Mouse (Mus musculus): ENCODE measurements around the gene Timm8b. TPM values are rescaled to one million over a fixed set of nuclear protein-coding genes. Genes with fewer than 3 reads are reported as not detected.
"Not testable (repeated sequence)": the region's sequence is repeated elsewhere in the genome, so short reads cannot be mapped to it uniquely, and the experiment has no call there.

Timm8b gene
- total RNA-seq, 2 experiments from 2014 or later: 270 to 292 TPM

- DNase-seq: no peak
Observed at GRCm38 (mm10) chr9:50602055-50602845, 1.5 kb upstream of the Timm8b start.

DNA sequence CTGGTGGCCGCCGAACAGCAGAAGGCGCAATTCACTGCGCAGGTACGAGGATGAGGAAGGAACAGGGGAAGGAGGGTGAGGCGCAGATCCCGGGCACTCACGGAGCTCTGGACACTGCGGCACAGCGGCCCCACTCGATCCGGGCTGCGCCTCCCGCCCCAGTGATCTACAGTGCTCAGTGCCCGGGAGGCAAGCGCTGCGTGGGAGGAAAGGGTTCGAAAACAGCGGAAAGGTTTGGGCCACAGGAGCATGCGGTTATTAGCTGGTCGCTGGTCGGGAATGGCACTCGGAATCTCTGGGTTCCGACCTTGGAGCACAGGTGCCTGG, 251 bp downstream of the Timm8b start:
- no peak for DNase-seq

DNA sequence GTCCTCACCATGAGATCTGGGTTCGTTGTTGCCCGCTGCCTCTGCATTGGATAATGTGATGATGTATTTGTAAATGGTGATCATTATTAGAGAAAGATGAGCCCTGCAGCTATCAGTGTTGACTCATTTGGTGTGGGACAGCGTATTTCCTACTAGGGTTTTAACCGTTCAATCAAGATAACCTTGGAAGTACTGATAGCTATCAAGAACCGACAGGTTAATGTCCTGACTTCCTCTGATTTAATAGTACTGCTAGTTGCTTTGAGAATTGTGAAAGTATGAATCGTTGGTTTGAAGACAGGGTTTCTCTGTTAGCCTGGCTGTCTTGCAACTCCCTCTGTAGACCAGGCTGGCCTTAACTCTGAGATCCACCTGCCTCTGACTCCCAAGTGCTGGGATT, 628 bp downstream of the Timm8b start:
- no peak for DNase-seq

DNA sequence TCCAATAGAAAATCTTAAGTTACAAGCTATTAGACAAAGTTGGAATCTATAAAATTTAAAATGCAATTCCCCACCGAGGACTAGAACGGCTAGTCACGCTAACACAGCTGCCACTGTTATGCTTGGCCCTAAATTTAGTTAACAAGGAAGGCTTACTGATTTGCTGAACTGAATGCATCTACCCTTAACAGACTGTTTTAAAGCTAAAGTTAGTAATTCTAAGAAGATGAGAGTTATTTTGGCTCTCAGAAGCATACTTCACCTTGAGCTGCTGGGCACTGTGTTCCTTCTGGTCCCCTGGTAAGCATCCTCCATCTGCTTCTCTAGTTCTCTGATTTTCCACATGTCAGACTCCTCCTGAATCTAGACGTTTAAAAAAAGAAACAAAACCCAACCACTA, 8.4 kb downstream of the Timm8b start:
- DNase-seq: no peak

GRCm38 (mm10) chr9:50616161-50616560, 12.5 kb downstream of the Timm8b start:
- no peak for DNase-seq

GRCm38 (mm10) chr9:50616766-50617603, 13.3 kb downstream of the Timm8b start, which contains the start of the genes Pih1d2 and Nkapd1:
TSS of gene Pih1d2 (plus strand) at chr9:50617321.
TSS of gene Nkapd1 (minus strand) at chr9:50617464.
- peak; percentile 93 to 95 for DNase-seq

GRCm38 (mm10) chr9:50617794-50618330, 14.2 kb downstream of the Timm8b start:
- no peak for DNase-seq

GRCm38 (mm10) chr9:50630903-50631302, 27.2 kb downstream of the Timm8b start:
- not testable (repeated sequence) for DNase-seq

- no peak for DNase-seq
Observed at GRCm38 (mm10) chr9:50632016-50632688, 28.4 kb downstream of the Timm8b start.

GRCm38 (mm10) chr9:50633059-50633458, 29.3 kb downstream of the Timm8b start:
- no peak for DNase-seq

- DNase-seq: no peak
Observed at GRCm38 (mm10) chr9:50634270-50634669, 30.6 kb downstream of the Timm8b start.

DNA sequence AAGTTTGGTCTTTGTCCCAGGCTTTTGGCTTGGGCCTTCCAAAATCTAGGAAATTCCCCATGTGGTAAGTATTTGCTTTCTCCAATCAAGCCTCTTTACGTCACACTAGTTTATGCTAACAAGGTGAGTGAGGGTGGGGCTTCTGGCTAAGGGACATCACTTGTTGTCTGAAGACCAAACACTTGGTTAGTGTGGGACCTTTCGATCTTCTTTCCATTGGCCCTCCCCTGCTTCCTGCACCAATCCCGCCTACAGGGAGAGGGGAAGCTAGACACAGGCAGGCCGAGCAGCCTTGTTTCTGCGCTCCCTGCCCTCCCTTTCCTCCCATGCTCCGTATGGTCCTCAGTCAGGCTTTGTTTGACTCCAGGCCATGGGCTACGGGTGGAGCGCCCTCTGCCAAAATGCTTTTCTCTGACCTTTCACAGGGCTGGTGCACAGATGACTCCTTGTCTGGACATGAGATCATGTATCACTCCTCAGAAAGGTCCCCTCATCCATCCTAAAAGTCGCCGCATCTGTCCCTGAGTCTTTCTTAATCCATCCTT, 43.2 kb downstream of the Timm8b start:
- no peak for DNase-seq

GRCm38 (mm10) chr9:50650503-50650902, 46.8 kb downstream of the Timm8b start:
- DNase-seq: no peak

Other genes with a start within 250 kb of the Timm8b start
- 1 to 10 TPM in 1 of 2 experiments, under 1 TPM in 1; 0.60 to 2.4 TPM for gene Plet1, start 109.4 kb upstream of the Timm8b start, total RNA-seq (2021)
- gene Pts, start 75.2 kb upstream of the Timm8b start, total RNA-seq (2021): 10 to 100 TPM; 27.9 to 36.1 TPM
- gene Il18, start 49.1 kb upstream of the Timm8b start, total RNA-seq (2021): 1 to 10 TPM; 1.0 to 2.5 TPM
- under 1 TPM; 0.52 to 0.64 TPM for gene Bco2, start 48.7 kb upstream of the Timm8b start, total RNA-seq (2021)
- gene Tex12, start 42.6 kb upstream of the Timm8b start, total RNA-seq (2021): not detected
- 100 to 1,000 TPM; 697 to 709 TPM for gene Sdhd, start 98 bp upstream of the Timm8b start, total RNA-seq (2021)
- gene Pih1d2, start 13.4 kb downstream of the Timm8b start, total RNA-seq (2021): under 1 TPM; 0.20 to 0.95 TPM
- gene Nkapd1, start 13.6 kb downstream of the Timm8b start, total RNA-seq (2021): 10 to 100 TPM; 11.6 to 14.2 TPM
- gene Dlat, start 55.9 kb downstream of the Timm8b start, total RNA-seq (2021): 100 to 1,000 TPM; 390 to 395 TPM
- gene Dixdc1, start 135.6 kb downstream of the Timm8b start, total RNA-seq (2021): 1 to 10 TPM; 3.0 to 4.1 TPM
- 1 to 10 TPM; 2.2 to 2.6 TPM for gene 2310030G06Rik, start 142.6 kb downstream of the Timm8b start, total RNA-seq (2021)
- 1,000 to 10,000 TPM; 3,376 to 3,486 TPM for gene Cryab, start 147.4 kb downstream of the Timm8b start, total RNA-seq (2021)
- gene Hspb2, start 148.4 kb downstream of the Timm8b start, total RNA-seq (2021): 100 to 1,000 TPM; 136 to 143 TPM
- 1 to 10 TPM; 4.1 to 5.8 TPM for gene Fdxacb1, start 164.3 kb downstream of the Timm8b start, total RNA-seq (2021)
- gene Alg9, start 171.1 kb downstream of the Timm8b start, total RNA-seq (2021): 10 to 100 TPM; 10.4 to 12.1 TPM
- 10 to 100 TPM; 11.3 to 16.5 TPM for gene 1110032A03Rik, start 171.6 kb downstream of the Timm8b start, total RNA-seq (2021)
- gene Ppp2r1b, start 241.4 kb downstream of the Timm8b start, total RNA-seq (2021): 10 to 100 TPM; 10.6 to 11.3 TPM